Mouse (Mus musculus) forebrain, embryonic 16.5 days (tissue): ENCODE data around the gene Gemin8. TPM values are rescaled to one million over a fixed set of nuclear protein-coding genes. Genes with fewer than 3 reads are reported as not detected.

Source experiments
- polyA plus RNA-seq: library from polyadenylated mRNA; unstranded; fragments of >200 nt; fragmentation: Nextera tagmentation; extraction: Ambion mirVana; gene quantifications from 2 replicates; pipeline ENCODE4 v1.2.1, GENCODE M21; 2015

Gene Gemin8
- polyA plus RNA-seq, 1 experiment from 2014 or later, result 9.2 TPM

Other genes starting within 250 kb of the Gemin8 start
- 441 and 505 TPM in 2 replicates for gene Gpm6b, start 68.5 kb downstream of the Gemin8 start, polyA plus RNA-seq